Mouse (Mus musculus): ENCODE measurements around the gene Rsph10b.

Gene Rsph10b

DNA sequence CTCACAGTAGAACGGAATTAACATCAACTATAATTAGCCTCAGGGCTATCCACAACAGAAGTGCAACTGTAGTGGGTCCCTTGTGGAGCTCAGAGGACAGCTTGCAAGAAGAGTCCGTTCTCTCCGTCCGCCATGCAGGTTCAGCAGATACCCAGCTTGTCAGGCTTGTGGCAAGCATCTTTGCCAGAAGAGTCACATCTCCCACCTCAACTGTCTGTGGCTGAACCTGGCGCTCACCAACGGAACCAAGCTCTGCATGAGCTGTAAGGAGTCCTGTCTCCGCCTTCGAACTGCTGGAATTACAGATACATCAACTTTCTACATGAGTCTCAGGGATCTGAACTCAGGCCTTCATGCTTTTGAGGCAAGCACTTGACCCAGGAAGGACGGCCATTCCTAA is 3.3 kb downstream of the Rsph10b start:
- no peak for DNase-seq

DNA sequence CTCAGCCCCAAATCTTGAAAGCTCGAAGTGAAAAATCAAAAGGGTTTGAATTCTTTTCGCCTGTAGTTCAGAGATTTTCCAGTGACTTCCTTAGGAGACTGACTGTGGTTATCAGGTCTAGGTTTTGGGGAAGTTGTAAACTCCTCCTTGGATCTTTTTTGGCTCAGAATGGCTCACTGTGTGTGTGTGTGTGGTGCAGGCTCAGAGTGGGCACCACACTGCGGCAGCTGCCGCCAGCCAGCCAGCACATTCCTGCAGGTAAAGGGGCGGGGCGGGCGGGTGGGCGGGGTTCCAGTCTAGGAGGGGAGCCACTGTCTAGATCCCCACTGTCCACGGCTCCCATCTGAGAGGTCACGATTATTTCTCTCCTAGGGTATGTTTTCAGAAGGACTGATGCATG is 8.8 kb downstream of the Rsph10b start:
- DNase-seq: no peak

DNA sequence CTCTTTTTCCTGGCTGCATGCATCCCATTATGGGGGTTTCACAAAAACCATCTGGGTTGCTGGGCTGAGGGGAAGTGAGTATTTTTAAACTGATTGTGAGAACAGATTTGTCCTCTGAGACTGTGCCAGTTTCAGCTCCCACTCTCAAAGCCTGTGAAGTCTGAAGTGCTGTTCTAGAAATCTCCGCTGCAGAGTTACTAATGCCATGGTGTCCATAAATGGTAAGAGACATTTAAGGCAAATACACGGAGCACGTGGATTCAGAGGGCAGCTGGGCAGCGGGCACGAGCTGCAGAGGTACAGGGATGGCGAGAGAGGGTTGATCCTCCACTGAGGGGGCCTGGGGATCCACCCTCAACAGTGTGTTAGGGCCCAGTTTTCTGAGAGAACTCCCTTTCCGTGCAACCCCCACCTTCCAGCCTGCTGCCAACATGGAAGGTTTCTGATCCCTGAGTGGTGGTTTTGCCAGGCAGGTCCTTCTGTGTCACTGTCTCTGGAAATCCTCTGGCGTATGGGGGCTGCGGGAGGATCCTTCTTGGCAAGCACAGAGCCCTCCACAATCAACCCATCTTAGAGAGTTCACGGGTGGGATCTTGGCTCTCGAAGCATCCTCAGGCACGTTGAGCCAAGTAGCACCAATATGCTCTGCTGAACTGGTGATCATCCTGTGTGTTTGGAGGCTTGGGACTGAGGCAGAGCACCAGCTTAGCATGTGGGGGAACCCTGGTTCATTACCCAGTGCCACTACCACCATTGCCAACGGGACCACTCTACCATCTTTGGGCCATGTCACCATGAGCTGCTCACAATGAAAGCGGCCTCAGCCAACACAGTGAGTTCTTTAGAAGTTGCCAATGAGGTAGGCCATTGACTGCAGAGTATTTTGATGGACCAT is 10.6 kb downstream of the Rsph10b start:
- DNase-seq: peak; percentile 20 to 27

DNA sequence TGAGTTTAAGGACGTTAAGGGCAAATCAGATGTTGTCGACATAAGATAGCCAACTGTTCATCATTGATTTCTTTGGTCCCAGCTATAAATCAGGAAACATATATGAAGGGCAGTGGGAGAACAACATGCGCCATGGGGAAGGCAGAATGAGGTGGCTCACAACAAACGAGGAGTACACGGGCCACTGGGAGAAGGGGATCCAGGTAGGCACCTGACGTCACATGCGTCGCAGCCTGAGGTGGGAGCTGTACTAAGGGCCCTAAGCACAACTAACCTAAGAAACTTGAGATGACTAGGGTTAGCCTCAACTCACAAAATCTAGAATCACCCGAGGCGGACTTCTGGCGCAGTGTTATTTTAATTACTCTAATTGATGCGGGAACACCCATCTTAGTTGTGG is 15.5 kb downstream of the Rsph10b start:
- no peak for DNase-seq

DNA sequence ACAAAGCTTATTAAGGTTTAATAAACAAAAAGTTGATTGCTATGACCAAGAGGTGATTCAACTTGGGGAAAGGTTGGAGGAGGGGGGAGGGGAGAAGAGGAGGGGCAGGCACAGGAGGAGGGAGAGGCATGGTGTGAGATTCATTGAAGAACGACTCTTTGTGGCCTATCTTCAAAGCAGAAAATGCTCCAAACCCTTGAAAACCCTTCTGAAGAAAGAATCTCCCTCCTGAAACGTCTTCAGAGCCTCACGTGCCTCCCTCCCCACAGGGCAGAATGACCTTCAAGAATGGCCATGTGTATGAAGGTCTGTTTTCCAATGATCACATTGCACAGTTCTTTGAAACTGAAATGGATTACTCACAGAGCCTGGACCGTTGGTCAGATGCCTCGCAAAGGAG is 17.2 kb downstream of the Rsph10b start:
- DNase-seq: no peak

DNA sequence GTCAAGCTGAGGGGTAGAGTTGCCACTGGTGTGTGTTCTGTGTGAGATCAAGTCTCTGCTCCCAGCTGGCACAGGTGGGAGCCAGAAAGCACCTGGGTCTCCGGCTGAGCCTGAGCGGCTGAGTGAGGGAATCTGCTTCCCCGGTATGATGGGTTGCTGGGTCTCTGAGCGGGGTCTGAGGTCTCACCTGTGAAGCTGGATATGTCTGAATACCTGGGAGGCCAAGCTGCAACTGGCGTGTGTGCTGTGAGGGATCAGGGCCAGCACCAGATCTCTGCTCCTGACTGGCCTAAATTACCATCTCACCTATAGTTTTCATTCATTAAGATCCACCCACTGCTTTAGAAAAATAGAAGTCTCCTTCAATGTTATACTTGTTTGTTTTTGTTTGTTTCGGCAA is 24.3 kb downstream of the Rsph10b start:
- DNase-seq: no peak

DNA sequence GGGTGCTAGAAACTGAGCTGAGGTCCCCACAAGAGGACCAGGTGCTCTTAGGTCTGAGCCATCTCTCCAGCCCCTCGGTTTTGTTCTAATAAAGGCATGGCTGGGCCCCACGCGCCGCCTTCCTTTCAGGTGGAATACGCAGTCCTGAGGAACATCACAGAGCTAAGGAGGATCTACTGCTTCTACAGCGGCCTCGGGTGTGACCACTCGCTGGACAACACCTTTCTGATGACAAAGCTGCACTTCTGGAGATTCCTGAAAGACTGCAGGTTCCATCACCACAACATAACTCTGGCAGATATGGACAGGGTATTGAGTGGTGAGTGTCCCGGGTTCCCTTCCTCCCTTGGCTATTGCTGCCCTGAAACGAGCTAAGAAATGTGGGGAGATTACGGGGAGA is 26.7 kb downstream of the Rsph10b start:
- no peak for DNase-seq

DNA sequence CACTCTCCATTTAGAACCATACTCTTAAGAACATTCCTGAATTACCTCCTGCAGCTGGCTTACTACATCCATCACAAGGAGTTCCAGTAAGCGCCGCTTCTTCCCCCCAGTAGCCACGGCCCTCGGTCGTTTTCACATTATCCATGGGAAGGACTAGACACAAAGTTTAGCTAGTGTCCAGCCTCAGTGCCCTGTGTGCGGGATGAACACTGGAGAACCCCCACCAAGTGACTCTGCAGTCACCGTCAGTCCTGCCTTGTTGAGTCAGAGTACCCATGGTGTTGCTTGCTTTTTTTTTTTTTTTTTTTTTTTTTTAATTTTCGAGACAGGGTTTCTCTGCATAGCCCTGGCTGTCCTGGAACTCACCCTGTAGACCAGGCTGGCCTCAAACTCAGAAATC is 28.3 kb downstream of the Rsph10b start:
- no peak for DNase-seq

DNA sequence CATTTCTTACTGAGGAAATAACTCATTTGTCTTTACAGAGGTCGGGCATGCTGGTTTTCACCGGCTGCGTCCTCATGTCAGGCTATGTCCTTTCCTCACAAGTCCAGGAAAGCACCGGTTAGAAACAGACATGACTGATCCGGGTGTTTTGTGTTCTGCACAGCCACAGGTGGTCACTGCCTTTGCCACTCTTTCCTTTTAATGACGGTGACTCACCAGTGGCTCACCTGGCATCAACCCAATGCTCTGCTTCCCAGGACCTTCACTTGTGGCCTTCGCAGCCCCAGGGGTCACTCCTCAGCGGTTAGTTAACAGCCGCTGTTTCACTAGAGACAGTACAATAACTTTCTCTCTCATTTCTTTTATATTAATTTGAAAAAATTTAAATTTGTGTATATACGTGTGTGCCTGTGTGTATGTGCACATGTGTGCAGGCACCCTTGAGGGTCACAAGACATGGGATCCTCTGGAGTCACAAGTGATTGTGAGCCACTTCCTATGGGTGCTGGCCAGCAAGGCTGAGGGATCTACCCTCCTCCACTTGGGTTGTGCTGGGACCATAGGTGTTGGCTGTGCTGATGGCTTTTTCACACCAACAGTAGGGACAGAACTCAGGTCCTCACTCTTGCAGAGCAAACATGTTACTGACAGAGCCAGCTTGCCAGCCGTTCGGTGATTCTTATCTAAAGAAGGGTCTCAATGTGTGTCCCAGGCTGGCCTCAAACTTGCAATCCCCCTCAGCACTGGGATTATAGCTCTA is 32.9 kb downstream of the Rsph10b start:
- no peak for DNase-seq

DNA sequence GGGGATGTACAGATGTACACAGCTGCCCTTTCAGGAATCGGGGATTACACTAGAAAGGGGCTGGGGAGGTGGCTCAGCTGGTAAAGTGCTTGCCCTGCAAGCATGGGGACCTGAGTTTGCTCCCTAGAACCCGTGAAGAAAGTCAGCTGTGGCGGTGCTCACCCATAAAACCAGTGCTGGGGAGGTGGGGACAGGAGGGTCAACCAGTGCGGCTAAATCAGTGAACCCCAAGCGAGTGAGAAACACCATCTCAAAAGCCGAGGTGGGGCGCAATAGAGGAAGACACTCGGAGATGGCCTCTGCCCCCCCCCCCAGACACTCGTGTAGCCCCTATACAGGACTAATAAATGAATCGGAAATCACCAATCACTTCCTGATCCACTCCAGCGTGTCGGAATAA is 33.8 kb downstream of the Rsph10b start:
- DNase-seq: no peak

DNA sequence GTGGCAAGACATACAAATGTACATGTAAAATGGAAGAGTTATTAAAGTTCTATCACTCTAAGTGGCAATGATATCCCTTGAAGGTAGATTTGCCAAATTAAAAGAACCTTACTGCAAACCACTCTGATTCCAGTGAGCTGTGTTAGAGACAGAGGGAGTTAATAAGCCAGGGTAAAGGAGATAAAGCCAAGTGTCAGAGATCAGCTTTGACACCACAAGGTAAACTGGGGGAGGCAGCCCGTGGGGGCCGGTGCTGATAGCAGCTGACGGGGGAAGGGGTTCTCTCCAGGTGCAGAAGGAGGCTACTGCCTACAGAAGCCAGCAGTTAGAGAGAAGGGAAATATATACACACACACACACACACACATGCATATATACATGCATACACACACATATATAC is 39.8 kb downstream of the Rsph10b start:
- DNase-seq: no peak

DNA sequence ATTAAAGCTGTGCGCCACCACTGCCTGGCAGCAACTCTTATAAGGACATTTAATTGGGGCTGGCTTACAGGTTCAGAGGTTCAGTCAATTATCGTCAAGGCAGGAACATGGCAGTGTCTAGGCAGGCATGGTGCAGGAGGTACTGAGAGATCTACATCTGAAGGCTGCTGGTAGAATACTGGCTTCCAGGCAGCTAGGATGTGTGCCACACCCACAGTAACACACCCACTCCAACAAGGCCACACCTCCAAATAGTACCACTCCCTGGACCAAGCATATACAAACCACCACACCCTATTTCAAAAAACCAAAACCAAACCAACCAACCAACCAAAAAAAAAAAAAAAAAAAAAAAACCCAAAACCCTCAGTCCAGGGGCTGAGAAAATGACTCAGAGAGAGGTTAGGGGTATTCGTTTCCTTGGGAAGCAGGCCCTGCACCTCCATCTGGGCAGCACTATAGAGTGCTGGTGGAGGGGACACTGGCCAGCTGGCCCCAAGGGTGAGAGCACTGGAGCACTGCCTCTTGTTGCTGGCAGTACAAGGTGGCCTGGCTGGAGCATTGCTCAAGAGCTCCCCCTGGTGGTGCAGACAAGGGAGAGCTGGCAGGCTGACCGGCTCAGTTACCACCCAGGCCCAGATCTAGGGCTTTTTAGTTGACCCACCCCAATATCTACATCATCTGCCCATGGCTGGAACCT is 42.2 kb downstream of the Rsph10b start:
- DNase-seq: peak; percentile 82 to 84

DNA sequence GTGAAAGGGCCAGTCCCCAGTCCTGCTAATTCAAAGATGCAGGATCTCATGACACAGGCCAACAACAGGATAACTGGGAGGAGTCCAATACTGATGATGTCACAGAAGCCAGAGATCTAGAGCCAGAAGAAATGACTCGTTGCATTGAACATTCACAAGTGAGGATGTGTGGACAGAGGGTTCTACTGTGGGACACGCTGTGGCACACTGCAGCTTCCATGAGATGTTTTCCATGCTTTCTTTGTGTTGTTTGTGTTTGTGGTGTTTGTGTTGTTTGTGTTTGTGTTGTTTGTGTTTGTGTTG is 42.7 kb downstream of the Rsph10b start:
- DNase-seq: no peak

DNA sequence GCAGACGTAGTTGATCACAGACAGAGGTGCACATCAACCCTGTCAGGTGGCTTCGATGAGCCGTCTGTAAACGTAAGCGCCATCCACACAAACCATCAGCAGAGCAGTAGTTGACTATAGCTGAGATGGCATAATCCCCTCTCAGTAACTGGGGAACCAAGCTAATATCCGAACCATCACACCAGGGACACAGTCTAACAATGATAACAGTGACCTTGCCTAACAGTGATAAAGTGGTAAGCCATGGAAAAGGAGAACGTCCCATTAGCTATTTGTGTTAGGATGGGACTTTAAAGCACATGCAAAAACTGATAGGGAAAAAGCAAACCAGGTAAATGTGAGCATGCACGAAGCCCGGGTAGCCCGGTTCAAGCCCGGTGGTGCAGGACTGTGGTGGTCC is 43.4 kb downstream of the Rsph10b start:
- DNase-seq: no peak

DNA sequence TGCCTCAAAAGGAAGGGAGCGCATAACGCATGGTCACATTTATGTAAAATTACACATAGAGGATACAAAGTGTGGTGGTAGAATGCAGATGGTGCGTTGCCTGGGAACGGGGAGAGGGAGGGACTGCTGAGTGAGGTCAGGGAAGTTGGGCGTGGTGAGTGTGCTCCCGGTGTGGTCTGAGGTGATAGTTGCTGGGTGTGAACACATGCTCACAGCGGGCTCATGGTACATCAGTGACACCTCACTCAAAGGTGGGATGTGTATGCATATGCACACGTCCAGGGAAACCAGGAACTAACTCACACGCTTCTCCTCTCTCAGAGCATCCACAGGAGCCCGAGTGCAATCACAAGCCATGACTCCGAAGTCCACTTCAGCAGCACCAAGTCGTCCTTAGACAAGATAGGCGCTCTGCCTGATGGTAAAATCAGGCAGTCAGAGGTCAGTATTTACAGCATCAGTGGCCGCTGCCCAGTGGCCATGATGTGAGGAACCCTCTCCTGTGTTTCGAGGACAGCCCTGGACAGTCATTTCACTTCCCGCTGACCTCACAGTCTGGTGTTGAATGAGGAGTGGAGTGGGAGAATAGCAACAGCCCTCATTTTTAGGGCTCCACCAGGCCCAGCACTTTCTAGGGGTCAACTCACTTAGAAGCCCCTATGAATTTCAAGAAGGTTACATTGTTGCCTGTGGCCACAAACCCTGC is 44.0 kb downstream of the Rsph10b start:
- DNase-seq: no peak

DNA sequence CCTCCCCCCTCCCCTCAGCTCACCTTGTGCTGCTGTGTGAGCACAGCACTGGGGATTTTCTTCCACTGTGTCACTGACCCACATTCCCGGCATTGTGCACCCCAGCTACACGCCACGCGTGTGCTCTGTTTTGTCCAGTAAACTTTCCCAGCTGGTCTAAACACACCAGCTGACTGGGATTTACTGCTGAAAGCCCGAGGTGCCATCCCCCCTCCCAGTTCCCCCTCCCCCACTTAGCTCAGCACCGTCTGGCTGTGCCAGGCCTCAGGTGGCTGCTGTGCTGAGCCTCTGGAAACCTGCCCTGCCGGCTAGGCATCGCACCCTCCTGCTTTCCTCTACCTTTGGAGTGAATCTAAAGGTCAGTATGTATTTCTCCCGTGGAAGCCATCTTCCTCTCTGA is 48.0 kb downstream of the Rsph10b start:
- peak; percentile 44 for DNase-seq

DNA sequence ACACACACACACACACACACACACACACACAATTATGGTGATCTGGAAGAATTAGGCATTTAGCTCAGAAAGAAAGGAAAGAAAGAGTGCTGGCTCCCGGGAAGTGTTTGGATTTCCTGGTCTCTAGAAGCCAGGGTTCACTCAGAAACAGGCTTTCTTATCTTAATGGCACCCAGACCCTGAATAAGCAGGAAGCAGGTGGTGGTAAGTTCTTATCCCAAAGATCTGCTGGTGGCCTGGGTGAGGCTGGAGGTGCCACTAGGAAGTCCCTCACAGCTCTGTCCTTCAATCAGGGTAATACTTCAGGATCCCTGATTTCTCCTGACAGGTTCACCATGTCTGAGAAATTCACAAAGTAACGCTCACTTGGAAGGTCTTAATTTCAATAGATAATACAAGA is 49.5 kb downstream of the Rsph10b start:
- DNase-seq: no peak

DNA sequence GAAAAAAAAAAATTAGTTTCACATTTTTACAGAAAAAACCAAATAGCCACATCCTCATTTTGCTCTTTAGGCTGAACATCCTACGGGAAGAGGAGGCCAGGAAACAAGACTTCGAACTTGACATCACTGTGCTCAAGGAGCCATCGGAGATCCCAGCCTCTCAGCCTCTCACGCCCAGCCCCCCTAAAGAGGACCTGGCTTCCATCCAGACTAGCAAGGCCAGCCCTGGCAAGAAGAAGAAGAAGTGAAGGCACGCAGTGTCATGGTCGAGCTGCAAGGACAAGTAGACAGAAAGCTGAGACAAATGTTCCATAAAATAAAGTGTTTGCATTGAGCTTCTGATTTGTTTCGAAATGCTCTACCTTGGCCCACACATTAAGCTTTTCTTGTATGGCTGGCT is 52.5 kb downstream of the Rsph10b start:
- peak; percentile 26 to 51 for DNase-seq

DNA sequence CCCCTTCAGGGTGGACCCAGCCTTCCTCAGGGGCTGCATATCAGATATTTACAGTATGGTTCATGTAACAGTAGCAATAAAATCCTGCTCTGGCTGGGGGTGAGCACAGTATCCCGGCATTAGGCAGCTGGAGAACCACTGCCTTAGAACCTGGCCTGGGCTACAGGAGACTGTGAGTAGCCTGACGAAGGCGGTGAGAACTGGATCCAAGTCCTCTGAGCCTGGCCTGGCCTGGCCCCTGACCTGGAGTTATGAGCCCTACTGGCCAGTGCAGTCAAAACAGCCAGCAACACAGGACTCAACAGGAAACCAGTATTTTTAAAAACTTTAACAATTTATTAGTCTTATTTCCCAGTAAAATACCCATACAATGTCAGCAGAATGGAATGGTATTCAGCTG is 54.8 kb downstream of the Rsph10b start:
- no peak for DNase-seq

DNA sequence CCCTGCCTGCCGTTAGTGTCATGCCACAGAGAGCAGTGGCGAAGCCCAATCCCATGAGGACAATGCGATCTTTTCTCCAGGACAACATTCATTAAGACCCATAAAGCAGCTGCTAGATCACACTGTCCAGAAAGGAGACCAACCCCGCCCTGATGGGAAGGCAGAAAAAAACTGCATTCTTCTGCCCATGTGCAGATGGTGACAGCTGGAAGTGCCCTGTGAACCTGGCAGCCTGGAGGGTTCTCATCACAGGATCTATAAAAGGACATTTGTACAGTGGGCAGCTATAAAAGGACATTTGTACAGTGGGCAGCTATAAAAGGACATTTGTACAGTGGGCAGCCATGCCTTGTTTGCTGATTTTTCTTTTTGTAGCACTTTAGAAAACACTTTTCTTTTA is 56.2 kb downstream of the Rsph10b start:
- peak in 1 of 2 experiments; percentile 20 for DNase-seq

DNA sequence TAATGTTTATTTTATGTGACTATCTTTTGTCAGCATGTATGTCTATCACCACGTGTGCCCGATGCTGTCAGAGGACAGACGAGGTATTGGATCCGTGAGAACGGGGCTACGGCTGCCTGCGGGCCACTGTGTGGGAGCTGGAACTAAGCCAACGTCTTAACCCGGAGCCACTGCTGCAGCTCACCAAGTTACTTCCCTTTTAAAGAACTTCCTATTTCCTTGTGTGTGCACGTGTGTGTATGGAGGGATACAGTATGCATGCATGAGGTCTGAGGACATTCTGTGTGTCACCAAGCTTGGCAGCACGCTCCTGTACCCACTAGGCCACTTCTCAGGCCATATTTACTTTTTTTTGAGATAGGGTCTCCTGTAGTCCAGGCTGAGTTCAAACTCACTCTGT is 57.3 kb downstream of the Rsph10b start:
- no peak for DNase-seq

DNA sequence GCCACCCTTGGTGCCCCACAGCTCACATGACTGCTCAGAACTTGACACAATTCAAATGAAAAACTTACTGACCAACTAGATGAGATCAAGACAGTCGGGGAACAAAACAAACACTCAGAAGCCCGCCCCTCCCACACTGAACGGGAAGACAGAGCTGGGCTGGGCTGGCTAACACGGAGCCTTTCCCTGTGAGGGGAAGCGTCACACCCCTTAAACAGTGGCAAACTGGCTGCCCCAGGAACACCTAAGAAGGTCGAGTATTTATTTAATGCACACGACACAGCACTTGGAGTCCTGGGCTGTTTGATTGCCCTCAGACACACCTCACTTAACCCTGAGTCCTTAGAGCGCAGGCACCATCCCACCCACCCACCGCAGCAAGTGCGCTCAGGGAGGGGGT is 59.8 kb downstream of the Rsph10b start:
- DNase-seq: no peak

DNA sequence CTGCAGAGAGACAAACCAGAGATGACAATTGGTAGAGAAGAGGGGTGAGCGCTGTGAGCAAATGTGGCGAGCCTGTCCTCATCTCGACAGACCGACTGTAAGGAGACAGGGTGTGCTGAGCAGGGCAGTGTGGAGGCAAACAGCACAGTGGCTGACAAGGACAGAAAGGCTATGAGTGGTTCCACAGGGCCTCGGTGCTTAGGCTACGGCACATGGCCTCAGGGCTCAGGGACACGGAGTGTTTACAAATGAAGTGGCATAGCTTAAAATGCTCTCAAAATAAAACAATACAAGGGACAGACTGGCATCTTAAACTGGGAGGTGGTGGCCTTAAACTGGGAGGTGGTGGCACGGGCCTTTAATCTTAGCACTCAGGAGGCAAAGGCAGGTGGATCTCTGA is 60.4 kb downstream of the Rsph10b start:
- no peak for DNase-seq
